Mouse (Mus musculus) bone marrow, adult 2 months (tissue): ENCODE results near the gene Wdr11. TPM values are rescaled to one million over a fixed set of nuclear protein-coding genes. Genes with fewer than 3 reads are reported as not detected.

ENCODE experiments used
- H3K27ac ChIP-seq: fragments of 200-500 bp; 2 replicates; pipeline ENCODE4 v1.5.1; 2012; ENCODE audit warnings: low read depth, mild to moderate bottlenecking, control low read depth, inconsistent platforms, low read length; ENCODE audit not compliant: control insufficient read depth, poor library complexity, insufficient read depth
- H3K4me1 ChIP-seq: fragments of 200-500 bp; 2 replicates; pipeline ENCODE4 v1.6.1; 2011; ENCODE audit warnings: low read length; ENCODE audit not compliant: control insufficient read depth, insufficient read depth
- H3K4me3 ChIP-seq: fragments of 200-500 bp; replicated peaks from 2 replicates; pipeline ENCODE3; 2011; ENCODE audit warnings: mild to moderate bottlenecking, low read depth, low read length, control low read depth; ENCODE audit not compliant: control insufficient read depth
- CTCF ChIP-seq: fragments of 200-500 bp; IDR thresholded peaks from 2 replicates; pipeline ENCODE4 v1.5.1; 2011; ENCODE audit warnings: low read length, control low read depth; ENCODE audit not compliant: control insufficient read depth, insufficient read depth
- POLR2A ChIP-seq: fragments of 200-500 bp; IDR thresholded peaks from 2 replicates; pipeline ENCODE4 v1.6.1; 2011; ENCODE audit warnings: low read depth, mild to moderate bottlenecking, control low read depth, low read length, borderline replicate concordance; ENCODE audit not compliant: control insufficient read depth
- WGBS: fragments of 180-500 bp; shearing (Covaris S2); methylation state at CpG from one replicate; pipeline ENCODE4 v1.1.7; 2018; 5-methylcytosine and 5-hydroxymethylcytosine counted together
- polyA plus RNA-seq: library from polyadenylated mRNA; stranded (reverse); fragments of >200 nt; gene quantifications from 2 replicates; pipeline ENCODE4 v1.2.4, GENCODE M21; 2011; ENCODE audit warnings: low replicate concordance; ENCODE audit not compliant: missing spikeins, insufficient read depth, insufficient read length

The Wdr11 gene
- polyA plus RNA-seq, 1 experiment, result 13.7 TPM

DNA sequence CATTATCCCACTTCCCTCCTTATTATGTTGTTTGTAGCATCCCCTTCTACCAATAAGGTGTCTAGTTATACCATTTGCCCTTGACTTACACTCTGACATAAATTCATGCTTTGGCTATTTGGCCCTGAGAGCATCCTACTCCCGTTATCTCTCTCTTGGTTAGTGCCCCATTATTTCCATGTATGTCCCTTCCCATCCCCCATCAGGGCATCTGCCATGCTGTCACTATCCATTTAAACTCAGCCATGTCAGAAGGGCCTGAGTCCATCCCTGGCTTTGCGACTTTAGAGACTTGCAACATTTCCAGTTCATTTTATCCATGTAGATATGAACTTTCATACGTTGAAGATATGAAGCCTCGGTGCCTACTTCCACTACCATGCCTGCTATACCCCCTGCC, 51.6 kb downstream of the Wdr11 start:
- no peak overlapping the region for H3K27ac ChIP-seq
- H3K4me1 ChIP-seq, result no peaks in the 10 kb centered on the region; the same call in 1 of the 2 replicates
- TF ChIP-seq POLR2A (no peak), CTCF (no peak)
- no peak overlapping the region for H3K4me3 ChIP-seq
- 85% methylated on average over 4 of the region's 4 CpGs for WGBS

- Histone ChIP-seq H3K4me1 (no peaks in the 10 kb centered on the region; the same call in 1 of the 2 replicates), H3K4me3 (no peak overlapping the region), H3K27ac (no peak overlapping the region)
- TF ChIP-seq POLR2A, result no peak
- TF ChIP-seq CTCF, result no peak
- WGBS, result 73% methylated on average over 7 of the region's 7 CpGs
These were observed 56.1 kb downstream of the Wdr11 start for GRCm38 (mm10) chr7:129647798-129648197.

GRCm38 (mm10) chr7:129648938-129649337, 57.3 kb downstream of the Wdr11 start:
- Histone ChIP-seq H3K4me1 (no peaks in the 10 kb centered on the region; the same call in 1 of the 2 replicates), H3K4me3 (no peak overlapping the region), H3K27ac (no peak overlapping the region)
- TF ChIP-seq POLR2A, result no peak
- peak; percentile 87 for TF ChIP-seq CTCF
- 4% methylated on average over 6 of the region's 6 CpGs for WGBS

GRCm38 (mm10) chr7:129650717-129651116, 59.1 kb downstream of the Wdr11 start:
- 86% methylated on average over 5 of the region's 5 CpGs for whole genome bisulfite sequencing
- Histone ChIP-seq H3K27ac (no peak overlapping the region), H3K4me1 (no peaks in the 10 kb centered on the region; the same call in 1 of the 2 replicates), H3K4me3 (no peak overlapping the region)
- no peak for TF ChIP-seq POLR2A
- TF ChIP-seq CTCF, result no peak

- no peak for TF ChIP-seq CTCF
- Histone ChIP-seq H3K4me3 (no peak overlapping the region), H3K4me1 (no peaks in the 10 kb centered on the region; the same call in 1 of the 2 replicates), H3K27ac (no peak overlapping the region)
- WGBS, result 74% methylated on average over 7 of the region's 7 CpGs
These were observed 60.1 kb downstream of the Wdr11 start for GRCm38 (mm10) chr7:129651781-129652180.

DNA sequence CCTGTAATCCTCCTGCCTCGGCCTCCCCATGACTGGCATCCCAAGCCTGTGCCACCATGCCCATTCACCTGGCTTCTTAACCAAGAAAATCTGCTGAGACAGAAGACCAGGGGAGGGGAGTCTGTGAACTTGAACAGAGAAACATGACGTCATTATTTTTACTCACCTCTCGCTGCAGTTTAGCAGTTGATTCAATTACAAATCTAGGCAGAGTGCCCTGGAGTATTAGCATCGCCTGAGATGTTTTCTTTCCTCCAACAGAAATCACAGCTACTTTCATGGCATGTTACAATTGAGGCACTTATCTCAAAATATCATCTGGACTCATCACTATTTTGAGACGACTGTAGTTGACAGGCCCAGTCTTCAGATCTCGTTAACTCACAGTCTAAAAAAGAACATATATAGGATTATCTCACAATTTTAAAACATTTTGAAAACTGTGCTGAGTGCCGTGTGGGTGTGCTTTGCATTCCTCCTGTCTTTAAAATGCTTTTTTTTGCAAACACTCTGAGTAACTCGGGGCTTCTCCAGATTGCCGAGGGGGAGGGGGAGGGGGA, 61.3 kb downstream of the Wdr11 start:
- WGBS, result 58% methylated on average over 9 of the region's 9 CpGs
- Histone ChIP-seq H3K27ac (no peak overlapping the region), H3K4me1 (no peaks in the 10 kb centered on the region), H3K4me3 (no peak overlapping the region)
- TF ChIP-seq CTCF (no peak), POLR2A (no peak)

GRCm38 (mm10) chr7:129653791-129654271, 62.2 kb downstream of the Wdr11 start:
- Histone ChIP-seq H3K4me1 (no peaks in the 10 kb centered on the region), H3K27ac (no peak overlapping the region), H3K4me3 (no peak overlapping the region)
- WGBS, result 18% methylated on average over 11 of the region's 11 CpGs
- TF ChIP-seq CTCF (peak; percentile 95), POLR2A (no peak)

- H3K4me3 ChIP-seq, result no peak overlapping the region
- WGBS, result 67% methylated on average over 12 of the region's 12 CpGs
- no peak overlapping the region for H3K27ac ChIP-seq
- no peak for TF ChIP-seq POLR2A
- no peak for TF ChIP-seq CTCF
- no peaks in the 10 kb centered on the region for H3K4me1 ChIP-seq
These were observed 63.3 kb downstream of the Wdr11 start for GRCm38 (mm10) chr7:129654923-129655322.

GRCm38 (mm10) chr7:129655604-129656226, 64.1 kb downstream of the Wdr11 start:
- H3K4me3 ChIP-seq, result no peak overlapping the region
- H3K27ac ChIP-seq, result no peak overlapping the region
- TF ChIP-seq CTCF (no peak), POLR2A (no peak)
- H3K4me1 ChIP-seq, result no peaks in the 10 kb centered on the region
- 76% methylated on average over 14 of the region's 14 CpGs for WGBS
